Mouse (Mus musculus) mature B cell (primary cell): ENCODE results near the gene Mrpl37.
"Not testable (repeated sequence)": the region's sequence is repeated elsewhere in the genome, so short reads cannot be mapped to it uniquely, and the experiment has no call there.

ENCODE experiments used
- in situ Hi-C: fragments of 300-500 bp; cut with MboI; formaldehyde crosslinking; loops from 2 replicates; pipeline ENCODE4 v1.14.3; 2019

Gene Mrpl37

GRCm38 (mm10) chr4:107066252-107067124 lies at the start of gene Mrpl37, which contains the start of gene Cyb5rl:
Gene Mrpl37 (minus strand): TSS chr4:107066868.
Gene Cyb5rl (plus strand): TSS chr4:107066988.
- in situ Hi-C loops = no loop called here

DNA sequence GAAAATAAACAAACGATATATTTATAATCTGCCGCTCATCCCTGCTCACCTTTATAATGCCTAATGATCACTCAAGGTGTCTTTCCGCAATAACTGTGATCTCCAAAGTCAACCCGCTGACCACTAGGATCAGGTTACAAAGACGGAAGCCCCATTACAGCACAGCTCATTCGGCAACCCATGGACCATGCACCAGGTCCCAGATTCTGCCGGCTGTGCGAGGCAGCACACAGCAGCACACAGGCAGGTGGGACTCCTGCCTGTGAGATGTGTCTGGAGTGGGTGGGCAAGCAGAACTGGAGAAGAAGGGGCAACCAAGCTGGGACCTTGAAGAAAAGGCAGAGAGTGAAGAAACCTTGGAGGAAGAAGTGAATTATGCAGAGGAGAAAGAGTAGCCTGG lies 47.6 kb upstream of the Mrpl37 start:
- in situ Hi-C loops = no loop called here

DNA sequence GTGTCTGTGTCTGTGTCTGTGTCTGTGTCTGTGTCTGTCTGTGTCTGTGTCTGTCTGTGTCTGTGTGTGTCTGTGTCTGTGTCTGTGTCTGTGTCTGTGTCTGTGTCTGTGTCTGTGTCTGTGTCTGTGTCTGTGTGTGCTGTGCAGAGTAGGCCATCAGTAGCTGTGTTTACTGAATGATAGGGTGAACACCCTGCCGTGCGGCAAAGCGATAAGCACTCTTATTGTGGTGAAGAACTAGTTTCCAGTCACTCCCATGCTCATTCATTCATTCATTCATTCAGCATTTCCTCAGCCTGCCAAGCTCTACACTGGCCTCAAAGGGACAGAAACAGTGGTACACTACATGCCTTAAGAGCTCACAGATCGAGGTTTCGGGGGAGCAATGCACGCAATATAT lies 42.5 kb upstream of the Mrpl37 start:
- in situ Hi-C loops = not testable (repeated sequence)

- in situ Hi-C loops = no loop called here
These were observed 41.6 kb upstream of the Mrpl37 start for GRCm38 (mm10) chr4:107108291-107108731.

DNA sequence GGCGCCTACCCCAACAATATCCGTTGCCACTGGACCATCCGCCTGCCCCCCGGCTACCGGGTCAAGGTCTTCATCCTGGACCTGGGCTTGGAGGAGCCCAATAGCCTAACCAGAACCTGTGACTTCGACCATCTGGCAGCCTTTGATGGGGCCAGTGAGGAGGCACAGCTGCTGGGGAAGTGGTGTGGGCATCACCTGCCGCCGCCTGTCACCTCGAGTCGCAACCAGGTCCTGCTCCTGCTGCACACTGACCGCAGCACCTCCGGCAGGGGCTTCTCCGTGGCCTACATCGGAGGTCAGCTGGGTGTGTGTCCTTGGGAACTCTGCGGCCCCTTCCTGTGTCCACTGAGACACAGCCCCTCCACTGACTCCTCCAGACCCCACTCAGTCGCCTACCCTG lies 40.1 kb upstream of the Mrpl37 start:
- in situ Hi-C loops = no loop called here

DNA sequence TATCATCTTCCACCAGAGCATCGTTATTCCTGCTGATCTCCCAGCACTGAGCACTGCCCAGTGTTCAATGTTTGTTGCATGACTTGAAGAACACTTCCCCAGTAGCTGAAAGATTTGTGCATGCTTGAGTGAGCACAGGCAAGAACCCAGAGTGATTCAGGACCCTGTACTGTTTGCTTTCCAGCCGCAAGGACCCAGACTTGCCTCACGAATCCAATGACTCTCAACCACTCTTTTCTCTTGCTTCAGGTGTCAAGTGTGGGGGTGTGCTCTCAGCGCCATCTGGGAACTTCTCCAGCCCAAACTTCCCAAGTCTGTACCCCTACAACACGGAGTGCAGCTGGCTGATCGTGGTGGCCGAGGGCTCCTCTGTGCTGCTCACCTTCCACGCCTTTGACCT lies 35.6 kb upstream of the Mrpl37 start:
- in situ Hi-C loops = no loop called here

- in situ Hi-C loops = no loop called here
These were observed 32.3 kb upstream of the Mrpl37 start for GRCm38 (mm10) chr4:107098791-107099525.

DNA sequence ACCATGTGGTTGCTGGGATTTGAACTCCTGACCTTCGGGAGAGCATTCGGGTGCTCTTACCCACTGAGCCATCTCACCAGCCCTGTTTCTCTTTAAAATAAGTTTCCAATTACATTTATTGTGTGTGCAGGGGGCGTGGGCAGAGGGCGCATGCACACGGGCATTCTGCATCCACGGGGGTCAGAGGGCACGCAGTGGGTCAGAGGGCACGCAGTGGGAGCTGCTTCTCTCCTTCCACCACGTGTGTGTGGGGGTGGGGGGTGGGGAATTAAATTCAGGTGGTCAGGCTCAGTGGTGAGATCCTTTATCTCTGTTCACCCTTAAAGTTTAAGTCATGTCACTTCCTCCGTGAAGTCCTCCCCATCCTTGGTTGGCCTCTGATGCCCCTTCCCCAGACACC lies 31.7 kb upstream of the Mrpl37 start:
- in situ Hi-C loops = no loop called here

GRCm38 (mm10) chr4:107097871-107098270 lies 31.2 kb upstream of the Mrpl37 start:
- in situ Hi-C loops = no loop called here

DNA sequence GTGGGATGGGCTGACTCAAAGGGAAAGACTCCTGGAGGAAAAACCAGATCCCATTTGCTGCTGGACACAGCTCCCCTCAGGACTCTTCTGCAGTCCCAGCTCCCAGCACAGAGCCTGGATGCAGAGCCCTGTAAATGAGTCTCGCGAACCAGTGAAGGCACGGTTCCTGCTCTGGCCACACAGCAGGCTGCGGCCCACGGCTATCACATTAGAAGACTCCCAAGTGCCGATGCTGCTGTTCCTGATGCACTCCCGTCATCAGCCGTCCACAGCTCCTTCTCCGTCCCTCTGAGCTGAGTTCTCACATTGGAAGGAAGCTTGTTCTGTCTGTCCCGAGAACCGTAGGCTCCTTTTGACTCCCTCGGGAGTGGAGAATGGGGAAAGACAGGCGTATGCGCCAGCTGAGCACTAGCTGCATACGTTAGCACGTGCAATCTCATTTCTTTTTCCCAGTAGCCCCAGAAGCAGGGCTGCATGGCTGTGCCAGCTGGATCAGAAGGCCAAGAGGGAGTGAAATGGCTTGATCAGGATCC lies 30.2 kb upstream of the Mrpl37 start, which contains the start of gene Cdcp2:
Gene Cdcp2 (plus strand): TSS at position 51 of the 533 bp plus-strand sequence.
- in situ Hi-C loops = no loop called here

DNA sequence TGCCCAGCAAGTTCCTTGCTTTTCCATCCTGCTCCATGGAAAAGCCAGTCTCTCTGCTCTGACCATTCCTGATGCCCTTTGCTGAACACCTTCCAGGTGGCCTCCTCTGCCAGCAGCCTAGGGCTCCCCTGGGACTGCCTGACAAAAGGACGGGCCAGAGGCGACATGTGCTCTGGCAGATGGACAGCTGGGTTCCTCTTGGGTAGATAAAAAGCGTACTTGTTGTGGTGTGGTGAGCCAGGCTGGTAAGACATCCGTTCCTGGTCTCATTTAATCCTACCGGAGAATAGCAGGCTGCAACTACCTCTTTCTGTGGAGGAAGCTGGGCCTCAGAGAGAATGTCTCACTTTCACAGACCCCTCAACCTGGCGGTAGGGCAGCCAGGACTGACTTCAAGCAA lies 29.4 kb upstream of the Mrpl37 start:
- in situ Hi-C loops = no loop called here

GRCm38 (mm10) chr4:107094484-107095187 lies 28.0 kb upstream of the Mrpl37 start:
- in situ Hi-C loops = no loop called here

DNA sequence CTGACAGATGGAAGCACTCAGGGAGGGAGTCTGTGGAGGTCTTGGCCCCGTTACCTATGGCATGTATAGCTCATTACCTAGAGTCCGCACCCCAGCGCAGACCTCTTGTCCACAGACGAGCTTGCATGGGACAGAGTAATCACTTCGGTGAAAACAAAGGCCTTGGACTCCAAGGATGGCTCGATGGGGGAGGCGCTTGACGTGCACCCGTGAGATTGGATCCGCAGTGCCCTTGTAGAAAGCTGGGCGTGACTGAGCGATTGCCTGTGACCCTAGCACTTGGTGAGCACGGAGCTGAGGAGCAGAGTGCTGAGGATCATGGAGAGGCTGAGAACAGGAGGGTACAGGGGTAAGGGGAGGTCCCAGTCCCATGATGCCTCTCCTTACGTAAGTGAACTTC lies 25.0 kb upstream of the Mrpl37 start:
- in situ Hi-C loops = no loop called here

- in situ Hi-C loops = no loop called here
These were observed 18.2 kb upstream of the Mrpl37 start for GRCm38 (mm10) chr4:107084858-107085257.

DNA sequence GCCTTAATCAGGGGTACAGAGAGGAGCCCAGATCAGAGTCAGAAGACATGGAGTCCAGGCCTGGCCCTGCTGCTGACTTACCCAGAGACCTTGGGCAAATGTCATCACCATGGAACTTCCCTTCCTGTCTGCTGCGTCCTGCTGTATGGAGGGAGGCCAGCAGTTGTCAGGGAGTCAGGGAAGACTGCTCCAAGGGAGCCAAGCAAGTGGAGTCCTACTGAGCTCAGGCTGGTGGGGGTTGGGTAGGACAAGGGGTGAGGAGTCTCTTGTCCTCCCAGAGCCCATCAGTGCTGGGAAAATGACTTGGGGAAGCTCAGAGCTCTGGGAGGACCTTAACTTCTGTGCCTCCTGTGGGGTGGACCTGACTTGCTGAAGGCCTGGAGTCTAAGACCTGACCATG lies 17.7 kb upstream of the Mrpl37 start:
- in situ Hi-C loops = no loop called here

DNA sequence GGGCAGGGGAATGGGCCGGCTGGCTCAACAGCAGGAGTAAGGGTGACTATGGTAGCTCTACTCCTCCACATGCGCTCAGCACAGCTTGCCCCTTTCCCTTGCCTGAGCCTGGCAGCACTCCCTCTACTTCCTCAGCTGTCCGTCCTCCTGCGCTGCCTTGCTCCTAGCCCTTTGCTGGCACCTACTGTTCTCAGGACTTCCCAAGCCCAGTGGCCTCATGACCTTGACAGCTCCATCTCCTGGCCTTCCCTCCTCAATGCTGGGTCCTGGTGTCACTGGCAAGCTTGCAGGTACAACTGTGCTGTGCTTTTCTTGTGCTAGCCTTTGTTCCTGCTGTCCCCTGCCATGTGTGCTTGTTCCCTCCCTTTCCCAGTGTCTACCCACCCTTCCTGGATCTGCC lies 16.5 kb upstream of the Mrpl37 start:
- in situ Hi-C loops = no loop called here

GRCm38 (mm10) chr4:107082185-107082584 lies 15.5 kb upstream of the Mrpl37 start:
- in situ Hi-C loops = no loop called here

DNA sequence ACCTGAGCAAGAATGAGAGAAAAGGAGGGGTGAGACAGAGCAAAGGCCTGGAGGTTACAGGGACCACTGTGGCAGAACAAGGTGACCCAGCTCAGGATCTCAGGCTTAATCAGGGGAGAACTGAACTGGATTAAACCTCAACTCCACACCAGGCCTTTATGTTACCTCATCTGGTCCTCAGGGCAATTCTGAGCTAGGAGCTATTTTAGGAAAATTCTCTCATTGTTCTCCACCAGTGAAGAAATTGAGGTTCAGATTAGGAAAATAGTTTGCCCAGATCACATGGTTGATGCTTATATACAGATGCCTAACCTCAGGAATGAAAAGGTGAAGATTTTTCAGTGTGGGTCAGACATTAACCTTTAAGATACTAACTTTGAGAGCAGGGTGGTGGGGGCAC lies 13.0 kb upstream of the Mrpl37 start:
- in situ Hi-C loops = no loop called here

DNA sequence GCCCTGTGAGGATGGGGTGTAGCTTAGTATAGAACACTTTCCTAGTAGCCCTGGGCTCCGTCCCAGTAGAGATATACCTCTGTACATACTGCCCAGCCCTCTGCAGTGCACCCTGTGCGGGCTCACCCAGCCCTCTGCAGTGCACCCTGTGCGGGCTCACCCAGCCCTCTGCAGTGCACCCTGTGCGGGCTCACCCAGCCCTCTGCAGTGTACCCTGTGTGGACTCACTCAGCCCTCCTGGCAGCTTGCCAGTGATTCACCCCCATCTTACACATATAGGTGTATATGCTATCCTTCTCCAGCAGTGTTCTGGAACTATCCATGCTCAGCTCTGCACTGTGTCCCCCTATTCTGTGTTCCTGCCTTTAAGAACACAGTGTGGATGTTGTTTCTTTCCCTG lies 12.2 kb upstream of the Mrpl37 start:
- in situ Hi-C loops = no loop called here

GRCm38 (mm10) chr4:107075456-107075855 lies 8.8 kb upstream of the Mrpl37 start:
- in situ Hi-C loops = no loop called here

DNA sequence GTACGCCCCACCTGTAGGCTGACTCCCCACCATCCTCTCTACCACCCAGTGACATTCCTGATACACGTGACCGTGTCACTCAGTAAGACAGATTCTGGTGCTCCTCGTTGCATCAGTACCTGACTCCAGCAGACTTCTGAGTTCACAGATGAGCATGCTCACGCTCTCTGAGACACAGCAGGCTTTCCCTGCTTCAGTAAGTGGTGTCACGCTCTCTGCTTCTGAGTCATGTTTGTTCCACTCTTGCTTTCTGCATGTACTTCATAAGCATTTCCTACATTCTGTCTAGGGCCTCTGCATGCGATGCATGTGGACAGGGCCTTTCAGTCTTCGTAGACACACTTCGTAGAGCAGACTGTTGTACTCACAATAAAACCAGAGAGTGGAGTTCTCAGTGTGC lies 5.7 kb upstream of the Mrpl37 start:
- in situ Hi-C loops = no loop called here
